Mouse (Mus musculus): ENCODE results near the gene Gm20721.
A peak's percentile ranks its signal among the peaks of the same experiment; 100 is the strongest.

Gene Gm20721

DNA sequence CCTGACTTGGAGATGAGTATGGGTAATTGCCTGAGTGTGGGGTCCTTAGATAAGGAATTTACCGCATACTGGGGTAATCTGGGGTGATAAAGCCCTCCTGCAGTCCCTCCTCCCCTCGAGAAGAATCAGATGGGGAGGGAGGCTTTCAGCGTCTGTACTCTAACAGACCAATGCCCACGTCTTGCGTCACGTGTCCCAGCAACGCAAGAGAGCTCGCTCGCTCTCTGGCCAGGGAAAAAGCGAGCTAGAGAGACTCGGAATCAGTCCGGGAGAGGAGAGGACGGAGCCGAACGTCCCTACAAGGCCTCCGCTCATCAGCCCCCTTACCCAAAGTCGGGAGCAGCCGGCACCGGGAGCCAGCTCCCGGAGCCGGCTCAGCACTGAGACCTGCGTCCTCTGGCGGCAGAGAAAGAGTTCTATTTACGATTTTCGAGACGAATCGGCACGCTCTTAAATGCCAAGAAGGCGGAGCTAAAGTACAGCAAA is 49.4 kb downstream of the Gm20721 start:
- H3K27me3 ChIP-seq (ENCODE audit: insufficient read depth, low read length), result peaks cover 41% of the 10 kb centered on the region
- 0 out of 2 replicates have a peak, but pooled peaks have one; percentile 11 for TF ChIP-seq CTCF (conservative IDR thresholded peaks at IDR 0.05; ENCODE audit: low read length)
- no peak for TF ChIP-seq NANOG (IDR thresholded peaks at IDR 0.05; ENCODE audit: borderline replicate concordance, low read length)
- H3K4me3 ChIP-seq (replicated peaks; ENCODE audit: low read length), result peak overlapping the region; percentile 89
- H3K4me1 ChIP-seq (replicated peaks; ENCODE audit: low read depth, low read length), result peaks cover 36% of the 10 kb centered on the region
- peaks cover 86% of the 10 kb centered on the region for H3K9me3 ChIP-seq (ENCODE audit: low read length)
- H3K36me3 ChIP-seq (ENCODE audit: insufficient read depth, low read length), result peaks cover 23% of the 10 kb centered on the region

- Histone ChIP-seq H3K36me3 (ENCODE audit: insufficient read depth, low read length) (peaks cover 34% of the 10 kb centered on the region), H3K4me1 (replicated peaks; ENCODE audit: low read depth, low read length) (peaks cover 47% of the 10 kb centered on the region), H3K4me3 (replicated peaks; ENCODE audit: low read length) (peak overlapping the region; percentile 89), H3K9me3 (ENCODE audit: low read length) (peaks cover 91% of the 10 kb centered on the region), H3K27me3 (ENCODE audit: insufficient read depth, low read length) (peaks cover 41% of the 10 kb centered on the region)
- TF ChIP-seq POU5F1 (IDR thresholded peaks at IDR 0.05; ENCODE audit: borderline replicate concordance, low read length), result peak; percentile 68; the same call in 1 of the 2 replicates
- no peak for TF ChIP-seq CTCF (conservative IDR thresholded peaks at IDR 0.05; ENCODE audit: low read length)
Measured at GRCm38 (mm10) chr2:174295900-174296465, 50.5 kb downstream of the Gm20721 start.

GRCm38 (mm10) chr2:174295175-174295899 is 51.2 kb downstream of the Gm20721 start:
- Histone ChIP-seq H3K4me1 (replicated peaks; ENCODE audit: low read depth, low read length) (peaks cover 54% of the 10 kb centered on the region), H3K9me3 (ENCODE audit: low read length) (peaks cover 92% of the 10 kb centered on the region), H3K27me3 (ENCODE audit: insufficient read depth, low read length) (peaks cover 36% of the 10 kb centered on the region), H3K36me3 (ENCODE audit: insufficient read depth, low read length) (peaks cover 41% of the 10 kb centered on the region), H3K4me3 (replicated peaks; ENCODE audit: low read length) (peak overlapping the region; percentile 89)
- TF ChIP-seq POU5F1 (IDR thresholded peaks at IDR 0.05; ENCODE audit: borderline replicate concordance, low read length) (no peak), NANOG (IDR thresholded peaks at IDR 0.05; ENCODE audit: borderline replicate concordance, low read length) (no peak), CTCF (conservative IDR thresholded peaks at IDR 0.05; ENCODE audit: low read length) (no peak)

- TF ChIP-seq CTCF (conservative IDR thresholded peaks at IDR 0.05; ENCODE audit: low read length) (no peak), POU5F1 (IDR thresholded peaks at IDR 0.05; ENCODE audit: borderline replicate concordance, low read length) (no peak), NANOG (IDR thresholded peaks at IDR 0.05; ENCODE audit: borderline replicate concordance, low read length) (no peak)
Measured at GRCm38 (mm10) chr2:174294457-174294856, 52.1 kb downstream of the Gm20721 start.

GRCm38 (mm10) chr2:174291662-174292030 is 54.9 kb downstream of the Gm20721 start:
- TF ChIP-seq POU5F1 (IDR thresholded peaks at IDR 0.05; ENCODE audit: borderline replicate concordance, low read length) (no peak), CTCF (conservative IDR thresholded peaks at IDR 0.05; ENCODE audit: low read length) (no peak), NANOG (IDR thresholded peaks at IDR 0.05; ENCODE audit: borderline replicate concordance, low read length) (no peak)
- Histone ChIP-seq H3K4me3 (replicated peaks; ENCODE audit: low read length) (peak overlapping the region; percentile 71), H3K9me3 (ENCODE audit: low read length) (peaks cover 65% of the 10 kb centered on the region), H3K4me1 (replicated peaks; ENCODE audit: low read depth, low read length) (peaks cover 72% of the 10 kb centered on the region), H3K36me3 (ENCODE audit: insufficient read depth, low read length) (peaks cover 61% of the 10 kb centered on the region), H3K27me3 (ENCODE audit: insufficient read depth, low read length) (peaks cover 4% of the 10 kb centered on the region)

More at GRCm38 (mm10) chr2:174294457-174294856, 52.1 kb downstream of the Gm20721 start:
- H3K27me3 ChIP-seq (ENCODE audit: insufficient read depth, low read length), result peaks cover 27% of the 10 kb centered on the region
- peaks cover 63% of the 10 kb centered on the region for H3K4me1 ChIP-seq (replicated peaks; ENCODE audit: low read depth, low read length)
- H3K36me3 ChIP-seq (ENCODE audit: insufficient read depth, low read length), result peaks cover 49% of the 10 kb centered on the region
- peak overlapping the region; percentile 89 for H3K4me3 ChIP-seq (replicated peaks; ENCODE audit: low read length)
- H3K9me3 ChIP-seq (ENCODE audit: low read length), result peaks cover 90% of the 10 kb centered on the region

GRCm38 (mm10) chr2:174291029-174291661 is 55.4 kb downstream of the Gm20721 start:
- H3K4me1 ChIP-seq (replicated peaks; ENCODE audit: low read depth, low read length), result peaks cover 73% of the 10 kb centered on the region
- TF ChIP-seq CTCF (conservative IDR thresholded peaks at IDR 0.05; ENCODE audit: low read length), result no peak
- peak overlapping the region; percentile 71 for H3K4me3 ChIP-seq (replicated peaks; ENCODE audit: low read length)
- H3K27me3 ChIP-seq (ENCODE audit: insufficient read depth, low read length), result peaks cover 9% of the 10 kb centered on the region
- H3K36me3 ChIP-seq (ENCODE audit: insufficient read depth, low read length), result peaks cover 66% of the 10 kb centered on the region
- H3K9me3 ChIP-seq (ENCODE audit: low read length), result peaks cover 60% of the 10 kb centered on the region

GRCm38 (mm10) chr2:174288673-174289430 is 57.7 kb downstream of the Gm20721 start:
- no peak for TF ChIP-seq CTCF (conservative IDR thresholded peaks at IDR 0.05; ENCODE audit: low read length)
- peak; percentile 48 for TF ChIP-seq NANOG (IDR thresholded peaks at IDR 0.05; ENCODE audit: borderline replicate concordance, low read length)
- Histone ChIP-seq H3K4me1 (replicated peaks; ENCODE audit: low read depth, low read length) (peaks cover 91% of the 10 kb centered on the region), H3K4me3 (replicated peaks; ENCODE audit: low read length) (peak overlapping the region; percentile 81), H3K27me3 (ENCODE audit: insufficient read depth, low read length) (peaks cover 24% of the 10 kb centered on the region), H3K9me3 (ENCODE audit: low read length) (peaks cover 38% of the 10 kb centered on the region), H3K36me3 (ENCODE audit: insufficient read depth, low read length) (peaks cover 75% of the 10 kb centered on the region)

DNA sequence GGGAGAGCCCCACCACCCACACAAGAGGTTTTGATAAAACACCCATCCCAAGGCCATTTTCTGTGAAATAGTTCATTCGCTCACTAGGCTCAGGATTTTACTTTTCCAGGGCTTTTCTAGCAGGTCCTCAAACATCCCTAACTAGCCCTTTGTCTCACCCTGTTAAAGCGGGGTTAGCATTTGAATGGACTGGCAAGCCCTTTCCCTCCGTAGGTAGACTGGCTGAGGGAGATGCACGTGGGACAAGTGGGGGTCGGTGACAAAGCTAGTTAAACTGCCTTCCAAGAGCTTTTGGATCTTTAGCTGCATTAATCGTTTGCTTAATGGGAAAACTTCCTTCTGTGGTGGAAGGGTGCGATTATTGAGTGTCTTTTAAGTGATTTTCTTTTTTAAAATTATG is 58.6 kb downstream of the Gm20721 start:
- peaks cover 75% of the 10 kb centered on the region for H3K36me3 ChIP-seq (ENCODE audit: insufficient read depth, low read length)
- peaks cover 93% of the 10 kb centered on the region for H3K4me1 ChIP-seq (replicated peaks; ENCODE audit: low read depth, low read length)
- TF ChIP-seq CTCF (conservative IDR thresholded peaks at IDR 0.05; ENCODE audit: low read length), result no peak
- TF ChIP-seq NANOG (IDR thresholded peaks at IDR 0.05; ENCODE audit: borderline replicate concordance, low read length), result peak; percentile 22; the same call in 1 of the 2 replicates
- TF ChIP-seq POU5F1 (IDR thresholded peaks at IDR 0.05; ENCODE audit: borderline replicate concordance, low read length), result peak; percentile 27; the same call in 1 of the 2 replicates
- peaks cover 30% of the 10 kb centered on the region for H3K9me3 ChIP-seq (ENCODE audit: low read length)
- H3K4me3 ChIP-seq (replicated peaks; ENCODE audit: low read length), result peak overlapping the region; percentile 81
- peaks cover 24% of the 10 kb centered on the region for H3K27me3 ChIP-seq (ENCODE audit: insufficient read depth, low read length)

Data from E14TG2a.4 (cell line).